Mouse (Mus musculus) hindbrain, embryonic 13.5 days (tissue): ENCODE data around the gene Sept9. TPM values are rescaled to one million over a fixed set of nuclear protein-coding genes. Genes with fewer than 3 reads are reported as not detected.
A peak's percentile ranks its signal among the peaks of the same experiment; 100 is the strongest.

Experiments
- ATAC-seq: fragments of 200-750 bp; cut with Nextera tagmentation; 2 replicates; pipeline ENCODE4 v1.8.0; 2017; ENCODE audit warnings: moderate TSS enrichment; ENCODE audit not compliant: low FRiP score
- H3K27ac ChIP-seq: fragments of 300-500 bp; sonication (generic); 2 replicates; pipeline ENCODE4 v1.5.1; 2015; ENCODE audit warnings: inconsistent platforms, mild to moderate bottlenecking, moderate library complexity
- H3K27me3 ChIP-seq: fragments of 300-500 bp; sonication (generic); 2 replicates; pipeline ENCODE4 v1.6.1; 2015; ENCODE audit warnings: mild to moderate bottlenecking, inconsistent platforms
- H3K36me3 ChIP-seq: fragments of 300-500 bp; sonication (generic); 2 replicates; pipeline ENCODE4 v1.6.1; 2015; ENCODE audit warnings: mild to moderate bottlenecking, inconsistent platforms
- H3K4me1 ChIP-seq: fragments of 300-500 bp; sonication (generic); replicated peaks from 2 replicates; pipeline ENCODE4 v1.6.1; 2015; ENCODE audit warnings: inconsistent platforms
- H3K4me2 ChIP-seq: fragments of 300-500 bp; sonication (generic); 2 replicates; pipeline ENCODE4 v1.6.1; 2015; ENCODE audit warnings: inconsistent platforms, mild to moderate bottlenecking, moderate library complexity
- H3K4me3 ChIP-seq: fragments of 300-500 bp; sonication (generic); 2 replicates; pipeline ENCODE4 v1.5.1; 2015; ENCODE audit warnings: mild to moderate bottlenecking, inconsistent platforms
- H3K9ac ChIP-seq: fragments of 300-500 bp; sonication (generic); 2 replicates; pipeline ENCODE4 v1.6.1; 2015; ENCODE audit warnings: mild to moderate bottlenecking, inconsistent platforms
- H3K9me3 ChIP-seq: fragments of 300-500 bp; sonication (generic); 2 replicates; pipeline ENCODE4 v1.6.1; 2016; ENCODE audit warnings: inconsistent platforms
- WGBS: fragments of 180-500 bp; shearing (Covaris S2); methylation state at CpG from one replicate; pipeline ENCODE4 v1.1.7; 2015; 5-methylcytosine and 5-hydroxymethylcytosine counted together
- polyA plus RNA-seq: library from polyadenylated mRNA; unstranded; fragments of >200 nt; fragmentation: Nextera tagmentation; extraction: Ambion mirVana; gene quantifications from 2 replicates; pipeline ENCODE4 v1.2.1, GENCODE M21; 2015

The Sept9 gene
- polyA plus RNA-seq, 1 experiment from 2014 or later, result 117 TPM

DNA sequence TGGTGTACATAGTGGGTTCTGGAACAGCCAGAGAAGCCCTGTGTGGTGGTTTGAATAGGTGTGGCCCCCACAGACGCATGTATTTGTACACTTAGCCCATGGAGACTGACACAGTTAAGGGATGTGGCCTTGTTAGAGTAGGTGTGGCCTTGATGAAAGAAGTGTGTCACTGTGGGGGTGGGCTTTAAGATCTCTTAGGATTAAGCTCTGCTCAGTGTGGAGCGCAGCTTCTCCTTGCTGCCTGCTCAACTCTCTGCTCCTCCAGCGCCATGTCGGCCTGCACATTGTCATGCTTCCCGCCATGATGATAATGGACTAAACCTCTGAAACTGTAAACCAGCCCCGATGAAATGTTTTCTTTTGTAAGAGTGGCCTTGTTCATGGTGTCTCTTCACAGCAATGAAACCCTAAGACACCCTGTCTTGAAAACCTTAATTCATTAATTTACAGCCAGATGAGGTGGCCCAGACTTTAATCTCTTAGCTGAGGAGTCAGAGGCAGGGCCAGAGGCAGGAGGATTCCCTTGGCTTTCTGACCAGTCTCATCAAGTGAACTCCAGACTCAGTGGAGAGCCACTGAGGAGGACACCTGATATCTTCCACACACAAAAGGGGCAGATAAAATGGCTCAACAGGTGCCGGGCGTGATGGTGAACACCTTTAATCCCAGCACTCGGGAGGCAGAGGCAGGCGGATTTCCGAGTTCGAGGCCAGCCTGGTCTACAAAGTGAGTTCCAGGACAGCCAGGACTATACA lies 44.3 kb downstream of the Sept9 start:
- no peak overlapping the region for H3K27ac ChIP-seq
- peaks cover 11% of the 10 kb centered on the region for H3K4me1 ChIP-seq
- no peaks in the 10 kb centered on the region for H3K9me3 ChIP-seq
- 90% methylated on average over 12 of the region's 12 CpGs for WGBS
- H3K9ac ChIP-seq, result no peak overlapping the region
- H3K36me3 ChIP-seq, result no peaks in the 10 kb centered on the region
- 0 out of 2 replicates have a peak, but pooled peaks cover 3% of the 10 kb centered on the region for H3K27me3 ChIP-seq
- no peak overlapping the region for H3K4me3 ChIP-seq
- H3K4me2 ChIP-seq, result no peak overlapping the region
- no peak for ATAC-seq

- no peak overlapping the region for H3K27ac ChIP-seq
- no peaks in the 10 kb centered on the region for H3K9me3 ChIP-seq
- no peaks in the 10 kb centered on the region for H3K36me3 ChIP-seq
- 0 out of 2 replicates have a peak, but pooled peaks cover 3% of the 10 kb centered on the region for H3K27me3 ChIP-seq
- no peak overlapping the region for H3K4me3 ChIP-seq
- H3K9ac ChIP-seq, result no peak overlapping the region
- peaks cover 22% of the 10 kb centered on the region for H3K4me1 ChIP-seq
- ATAC-seq, result no peak
- H3K4me2 ChIP-seq, result no peak overlapping the region
- 53% methylated on average over 8 of the region's 8 CpGs for WGBS
These were observed 45.7 kb downstream of the Sept9 start for GRCm38 (mm10) chr11:117245041-117245725.

DNA sequence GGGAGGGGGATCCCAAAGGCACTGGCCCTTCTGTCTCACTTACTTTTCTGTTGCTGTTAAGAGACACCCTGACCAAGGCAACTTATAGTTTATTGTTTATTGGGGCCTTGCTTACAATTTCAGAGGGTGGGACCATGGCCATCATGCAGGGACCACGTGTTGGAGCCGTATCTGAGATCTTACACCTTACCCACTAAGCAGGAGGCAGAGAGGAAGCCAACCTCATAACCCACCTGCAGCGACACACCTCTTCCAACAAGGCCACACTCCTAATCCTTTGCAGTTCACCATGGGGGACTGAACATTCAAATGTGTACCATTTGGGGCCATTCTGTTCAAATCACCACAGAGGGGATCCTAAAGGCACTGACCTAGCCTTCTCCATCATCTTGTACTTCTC lies 46.4 kb downstream of the Sept9 start:
- no peak overlapping the region for H3K4me2 ChIP-seq
- no peak overlapping the region for H3K27ac ChIP-seq
- no peak overlapping the region for H3K4me3 ChIP-seq
- no peaks in the 10 kb centered on the region for H3K9me3 ChIP-seq
- H3K9ac ChIP-seq, result no peak overlapping the region
- H3K4me1 ChIP-seq, result peaks cover 22% of the 10 kb centered on the region
- ATAC-seq, result no peak
- no peaks in the 10 kb centered on the region for H3K36me3 ChIP-seq
- 0 out of 2 replicates have a peak, but pooled peaks cover under 1% of the 10 kb centered on the region for H3K27me3 ChIP-seq
- WGBS, result 81% methylated on average over 3 of the region's 3 CpGs

DNA sequence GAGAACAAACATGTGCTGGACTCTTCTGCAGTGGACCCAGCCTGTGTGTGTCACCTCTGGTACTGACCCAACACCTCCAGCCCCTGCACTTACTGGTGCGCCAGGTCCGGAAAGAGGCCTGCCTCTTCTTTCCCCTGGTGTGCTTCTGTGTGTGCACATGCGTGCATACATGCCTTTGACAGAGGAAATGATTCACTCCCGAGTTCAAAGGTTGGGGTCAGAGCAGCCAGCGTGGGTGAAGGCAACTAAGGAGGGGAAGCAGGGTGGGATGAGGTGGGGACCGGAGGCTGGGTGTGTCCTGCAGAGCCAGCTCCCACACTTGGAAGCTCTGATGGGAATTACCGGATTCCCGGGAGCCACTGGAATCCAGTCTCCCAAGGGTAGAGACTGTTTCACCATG lies 46.8 kb downstream of the Sept9 start:
- H3K27ac ChIP-seq, result no peak overlapping the region
- no peaks in the 10 kb centered on the region for H3K36me3 ChIP-seq
- H3K9ac ChIP-seq, result no peak overlapping the region
- 72% methylated on average over 8 of the region's 8 CpGs for WGBS
- H3K27me3 ChIP-seq, result no peaks in the 10 kb centered on the region
- no peaks in the 10 kb centered on the region for H3K9me3 ChIP-seq
- peaks cover 22% of the 10 kb centered on the region for H3K4me1 ChIP-seq
- ATAC-seq, result no peak
- no peak overlapping the region for H3K4me3 ChIP-seq
- H3K4me2 ChIP-seq, result no peak overlapping the region

- Histone ChIP-seq H3K4me3 (no peak overlapping the region), H3K4me1 (peaks cover 22% of the 10 kb centered on the region), H3K4me2 (no peak overlapping the region), H3K9me3 (no peaks in the 10 kb centered on the region), H3K36me3 (no peaks in the 10 kb centered on the region), H3K9ac (no peak overlapping the region), H3K27ac (no peak overlapping the region), H3K27me3 (no peaks in the 10 kb centered on the region)
- ATAC-seq, result no peak
- WGBS, result 81% methylated on average over 9 of the region's 9 CpGs
These were observed 47.5 kb downstream of the Sept9 start for GRCm38 (mm10) chr11:117246981-117247431.

DNA sequence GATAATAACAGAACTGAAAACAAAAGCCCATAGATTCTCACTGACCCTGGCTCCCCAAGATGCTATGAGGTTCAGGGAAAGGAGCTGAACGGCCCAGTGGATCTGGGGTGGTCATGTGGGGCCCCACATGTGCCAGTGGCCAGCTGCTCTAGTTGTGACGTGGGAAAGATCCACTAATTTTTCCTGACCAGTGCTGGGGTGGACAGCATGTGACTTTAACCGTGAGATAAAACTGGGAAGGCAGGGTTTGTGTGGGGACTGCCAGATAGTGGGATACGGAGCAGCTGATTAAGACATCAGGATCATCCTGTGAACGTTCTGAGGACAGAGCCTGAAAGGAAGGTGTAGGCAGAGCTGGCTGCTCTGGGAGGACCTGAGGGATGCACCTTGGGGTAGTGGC lies 48.1 kb downstream of the Sept9 start:
- H3K27me3 ChIP-seq, result no peaks in the 10 kb centered on the region
- H3K36me3 ChIP-seq, result no peaks in the 10 kb centered on the region
- H3K4me3 ChIP-seq, result no peak overlapping the region
- H3K4me1 ChIP-seq, result peaks cover 22% of the 10 kb centered on the region
- no peak overlapping the region for H3K27ac ChIP-seq
- no peak overlapping the region for H3K9ac ChIP-seq
- H3K4me2 ChIP-seq, result no peak overlapping the region
- ATAC-seq, result no peak
- no peaks in the 10 kb centered on the region for H3K9me3 ChIP-seq
- WGBS, result 79% methylated on average over 5 of the region's 5 CpGs

DNA sequence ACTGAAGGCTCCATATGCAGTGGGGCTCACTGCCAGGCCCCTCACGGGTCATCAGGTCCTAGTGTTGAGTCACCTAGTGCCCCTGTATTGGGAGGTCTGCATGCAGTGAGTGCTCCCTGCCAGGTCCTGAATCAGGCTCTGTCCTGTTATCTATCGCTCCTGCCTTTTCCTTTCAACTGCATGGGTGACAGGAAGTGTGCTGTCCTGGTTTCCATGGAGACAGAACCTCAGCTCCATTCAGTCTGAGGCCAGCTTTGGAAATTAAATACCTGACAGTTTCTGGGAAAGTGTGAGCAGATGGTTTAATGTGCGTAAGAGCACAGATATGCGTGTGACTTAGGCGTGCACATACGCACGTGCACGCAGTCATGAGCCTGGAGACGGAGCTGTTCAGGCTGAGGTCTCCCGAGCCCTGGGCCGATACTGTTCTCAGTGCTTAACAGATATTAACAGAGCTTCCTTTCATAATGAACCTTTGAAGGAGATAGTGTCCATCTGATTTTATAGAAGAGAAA lies 49.3 kb downstream of the Sept9 start:
- no peak overlapping the region for H3K4me2 ChIP-seq
- no peaks in the 10 kb centered on the region for H3K9me3 ChIP-seq
- no peaks in the 10 kb centered on the region for H3K36me3 ChIP-seq
- 38% methylated on average over 11 of the region's 11 CpGs for WGBS
- H3K27me3 ChIP-seq, result no peaks in the 10 kb centered on the region; the same call in 1 of the 2 replicates
- H3K9ac ChIP-seq, result no peak overlapping the region
- peaks cover 26% of the 10 kb centered on the region for H3K4me1 ChIP-seq
- peak; percentile 77; the same call in 1 of the 2 replicates for ATAC-seq
- no peak overlapping the region for H3K4me3 ChIP-seq
- peak overlapping the region; percentile 64; the same call in 1 of the 2 replicates for H3K27ac ChIP-seq

DNA sequence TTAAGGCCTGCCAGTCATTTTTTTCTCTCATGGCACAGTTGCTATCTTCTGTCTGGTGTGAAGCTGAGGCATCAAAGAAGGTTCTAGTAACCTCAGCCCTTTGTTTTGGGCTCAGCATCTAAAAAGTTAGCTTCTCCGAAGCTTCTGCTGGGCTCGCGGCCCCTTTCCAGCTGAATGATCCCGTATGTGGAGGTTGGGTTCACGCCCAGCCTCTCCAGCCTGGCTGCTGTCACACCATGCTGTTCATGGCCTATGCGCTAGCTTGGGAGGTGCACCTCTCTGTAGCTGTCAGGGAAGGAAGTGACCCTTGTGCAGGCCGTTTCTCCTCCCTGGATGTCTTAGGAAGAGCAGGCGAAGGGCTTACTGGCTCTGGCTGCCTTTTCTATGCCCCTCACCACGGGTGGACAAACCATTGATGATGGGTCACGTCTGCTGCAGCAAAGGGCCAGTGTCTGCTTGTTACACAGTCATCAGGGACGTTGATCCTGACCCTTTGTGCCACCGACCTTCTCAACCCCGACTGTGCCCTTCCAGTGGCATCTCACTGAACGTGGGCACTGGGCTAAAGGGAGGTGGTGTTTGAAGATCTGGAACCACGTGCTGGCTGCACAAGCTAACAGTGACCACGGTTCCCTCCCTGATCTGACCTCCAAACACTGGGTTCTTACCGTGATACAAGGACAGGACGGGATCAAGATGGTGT lies 50.0 kb downstream of the Sept9 start:
- no peak overlapping the region for H3K4me2 ChIP-seq
- H3K9ac ChIP-seq, result peak overlapping the region; percentile 9; the same call in 1 of the 2 replicates
- H3K27ac ChIP-seq, result peak overlapping the region; percentile 20; the same call in 1 of the 2 replicates
- H3K4me1 ChIP-seq, result peaks cover 32% of the 10 kb centered on the region
- H3K27me3 ChIP-seq, result no peaks in the 10 kb centered on the region; the same call in 1 of the 2 replicates
- no peaks in the 10 kb centered on the region for H3K36me3 ChIP-seq
- 68% methylated on average over 18 of the region's 18 CpGs for WGBS
- no peaks in the 10 kb centered on the region for H3K9me3 ChIP-seq
- no peak for ATAC-seq
- no peak overlapping the region for H3K4me3 ChIP-seq

DNA sequence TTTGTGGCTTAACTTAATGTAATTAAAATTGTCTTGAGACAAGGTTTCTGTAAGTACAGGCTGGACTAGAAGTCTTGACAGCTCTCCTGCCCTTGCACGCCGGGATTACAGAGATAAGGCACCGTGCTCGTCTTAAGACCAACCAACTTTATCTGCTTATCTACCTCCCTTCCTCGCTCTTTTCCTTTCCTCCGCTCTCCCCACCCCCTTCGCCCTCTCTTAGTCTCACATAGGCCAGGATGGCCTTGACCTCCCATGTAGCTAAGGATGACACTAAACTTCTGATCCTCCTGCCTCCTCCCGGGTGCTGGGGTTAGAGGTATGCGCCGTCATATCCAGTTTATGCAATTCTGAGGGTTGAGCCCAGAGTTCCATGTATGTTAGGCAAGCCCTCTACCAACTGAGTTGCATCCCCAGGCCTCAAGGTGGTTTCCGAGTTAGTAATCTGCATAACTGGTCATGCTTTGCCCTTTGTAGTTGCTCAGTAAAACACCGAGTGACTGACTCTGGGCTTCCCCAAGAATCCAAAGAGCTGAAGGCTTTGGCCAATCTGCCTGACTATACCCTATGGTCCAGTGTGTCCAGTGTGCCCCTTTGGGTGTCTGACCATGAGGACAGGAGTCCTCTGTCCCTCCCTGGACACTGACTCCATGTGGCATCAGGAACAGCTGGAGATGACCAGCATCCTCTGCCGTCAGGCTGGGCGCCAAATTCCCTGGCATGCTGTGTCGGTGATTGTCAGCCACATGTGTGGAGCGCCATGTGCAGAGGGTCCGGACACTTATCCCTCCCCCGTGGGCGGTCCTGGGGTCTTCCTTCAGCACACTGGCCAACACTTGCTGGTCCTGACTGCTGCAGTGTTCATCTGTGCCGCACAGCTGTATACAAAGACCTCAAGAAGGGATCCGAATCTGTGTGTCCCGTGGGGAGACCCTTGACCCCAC lies 50.8 kb downstream of the Sept9 start:
- Histone ChIP-seq H3K4me2 (no peak overlapping the region), H3K9ac (0 out of 2 replicates have a peak overlapping the region, but pooled peaks have one; percentile 9), H3K27me3 (no peaks in the 10 kb centered on the region; the same call in 1 of the 2 replicates), H3K4me1 (peaks cover 35% of the 10 kb centered on the region), H3K36me3 (no peaks in the 10 kb centered on the region), H3K4me3 (no peak overlapping the region), H3K9me3 (no peaks in the 10 kb centered on the region), H3K27ac (no peak overlapping the region)
- no peak for ATAC-seq
- WGBS, result 87% methylated on average over 22 of the region's 22 CpGs

GRCm38 (mm10) chr11:117251755-117252154 lies 52.3 kb downstream of the Sept9 start:
- Histone ChIP-seq H3K36me3 (no peaks in the 10 kb centered on the region), H3K4me3 (no peak overlapping the region), H3K27ac (no peak overlapping the region), H3K9me3 (no peaks in the 10 kb centered on the region), H3K27me3 (no peaks in the 10 kb centered on the region; the same call in 1 of the 2 replicates), H3K4me1 (peaks cover 44% of the 10 kb centered on the region), H3K4me2 (no peak overlapping the region), H3K9ac (no peak overlapping the region)
- ATAC-seq, result no peak
- WGBS, result 83% methylated on average over 4 of the region's 4 CpGs

- no peak overlapping the region for H3K9ac ChIP-seq
- H3K4me1 ChIP-seq, result peaks cover 40% of the 10 kb centered on the region
- 84% methylated on average over 13 of the region's 13 CpGs for WGBS
- no peaks in the 10 kb centered on the region; the same call in 1 of the 2 replicates for H3K27me3 ChIP-seq
- no peaks in the 10 kb centered on the region for H3K9me3 ChIP-seq
- no peak overlapping the region for H3K4me2 ChIP-seq
- no peak overlapping the region for H3K27ac ChIP-seq
- no peak overlapping the region for H3K4me3 ChIP-seq
- H3K36me3 ChIP-seq, result no peaks in the 10 kb centered on the region
- no peak for ATAC-seq
These were observed 53.4 kb downstream of the Sept9 start for GRCm38 (mm10) chr11:117252846-117253245.
